Mouse (Mus musculus): ENCODE data around the gene Irx4.

- TF ChIP-seq CTCF (IDR thresholded peaks at IDR 0.05; ENCODE audit: extremely low read depth, insufficient read depth, low read length) (no peak), POLR2A (IDR thresholded peaks at IDR 0.05; ENCODE audit: extremely low read depth, insufficient read depth, low read length) (no peak)
Observed at GRCm38 (mm10) chr13:73267551-73267950, 7.3 kb downstream of the Irx4 start.

Measured in cortical plate, adult 2 months (tissue).